Mouse (Mus musculus) frontal cortex, postnatal 10 days (tissue): ENCODE measurements around the gene Nkx2-5.

Experiments used
- DNase-seq, 2 experiments: peaks; one replicate each; pipeline ENCODE4 v3.0.0; 2022; ENCODE audit warnings: low spot score in 2 of 2, mixed read lengths in 1 of 2

Gene Nkx2-5

DNA sequence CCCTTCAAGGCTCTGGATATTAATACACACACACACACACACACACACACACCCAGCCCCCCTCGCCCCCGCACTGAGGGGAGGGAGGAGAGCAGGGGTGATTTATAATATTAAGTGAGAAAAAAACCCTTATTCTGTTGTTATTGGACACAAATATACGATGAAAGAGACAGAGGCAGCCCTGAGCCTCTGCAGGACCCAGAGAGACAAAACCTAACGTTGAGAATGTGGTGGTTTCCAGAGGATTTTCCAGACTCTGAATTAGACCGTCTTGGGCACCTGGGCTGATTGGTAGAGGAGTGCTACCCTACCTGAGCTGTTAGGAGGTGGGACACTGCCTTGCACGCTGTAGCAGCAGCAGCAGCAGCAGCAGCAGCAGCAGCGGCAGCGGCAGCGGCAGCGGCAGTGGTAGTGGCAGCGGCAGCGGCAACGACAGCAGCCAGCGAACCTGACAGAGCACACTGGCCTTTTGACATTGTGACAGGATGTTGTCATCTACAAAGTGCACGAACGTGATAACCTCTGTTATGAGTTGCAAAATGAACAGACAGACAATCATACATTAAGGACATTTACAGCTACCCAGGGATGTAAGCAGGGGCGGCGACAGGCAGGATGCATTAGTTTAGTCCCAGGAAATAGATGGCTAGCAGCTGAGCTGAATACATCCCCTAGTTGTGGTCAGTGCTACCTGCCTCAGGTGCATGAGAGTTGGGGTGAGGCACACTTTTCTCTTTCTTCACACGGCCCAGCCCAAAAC, 7.8 kb downstream of the Nkx2-5 start:
- DNase-seq = no peak

DNA sequence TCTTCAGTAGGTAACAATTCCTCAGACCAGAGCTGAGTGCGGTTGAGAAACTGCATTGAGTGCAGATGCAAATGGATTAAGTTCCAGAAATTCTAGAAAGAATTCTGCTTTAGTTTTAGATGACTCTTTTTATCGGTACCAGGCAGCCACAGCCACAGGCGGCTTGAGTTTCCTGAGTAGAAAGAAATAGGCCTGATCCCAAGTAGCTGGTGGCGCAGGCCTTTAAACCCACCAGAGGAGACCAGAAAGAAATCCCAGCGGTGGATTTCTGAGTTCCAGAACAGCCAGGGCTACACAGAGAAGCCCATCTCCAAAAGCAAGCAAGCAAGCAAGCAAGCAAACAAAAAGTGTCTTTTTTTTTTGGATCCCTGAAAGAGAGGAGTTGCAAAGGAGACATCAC, 8.4 kb downstream of the Nkx2-5 start:
- no peak for DNase-seq

DNA sequence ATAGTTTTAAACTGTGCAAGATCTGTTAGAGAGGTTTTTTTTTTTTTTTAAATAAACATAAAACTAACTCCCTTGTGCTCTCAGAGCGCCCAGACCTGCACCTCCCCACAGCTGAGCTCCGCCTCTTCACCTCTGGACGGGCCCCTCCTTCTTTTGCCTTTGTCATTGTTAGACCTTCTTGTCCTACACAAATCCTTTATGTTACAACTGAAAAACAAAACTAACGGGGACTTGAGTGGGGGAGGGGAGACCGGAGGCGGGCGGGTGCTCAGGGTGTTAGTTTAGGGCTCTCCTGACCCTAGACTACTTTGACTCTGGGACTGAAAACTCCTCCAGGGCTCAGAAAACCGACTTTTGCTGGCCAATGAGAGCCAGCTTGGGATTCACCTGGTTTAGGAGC, 8.9 kb downstream of the Nkx2-5 start:
- no peak for DNase-seq

DNA sequence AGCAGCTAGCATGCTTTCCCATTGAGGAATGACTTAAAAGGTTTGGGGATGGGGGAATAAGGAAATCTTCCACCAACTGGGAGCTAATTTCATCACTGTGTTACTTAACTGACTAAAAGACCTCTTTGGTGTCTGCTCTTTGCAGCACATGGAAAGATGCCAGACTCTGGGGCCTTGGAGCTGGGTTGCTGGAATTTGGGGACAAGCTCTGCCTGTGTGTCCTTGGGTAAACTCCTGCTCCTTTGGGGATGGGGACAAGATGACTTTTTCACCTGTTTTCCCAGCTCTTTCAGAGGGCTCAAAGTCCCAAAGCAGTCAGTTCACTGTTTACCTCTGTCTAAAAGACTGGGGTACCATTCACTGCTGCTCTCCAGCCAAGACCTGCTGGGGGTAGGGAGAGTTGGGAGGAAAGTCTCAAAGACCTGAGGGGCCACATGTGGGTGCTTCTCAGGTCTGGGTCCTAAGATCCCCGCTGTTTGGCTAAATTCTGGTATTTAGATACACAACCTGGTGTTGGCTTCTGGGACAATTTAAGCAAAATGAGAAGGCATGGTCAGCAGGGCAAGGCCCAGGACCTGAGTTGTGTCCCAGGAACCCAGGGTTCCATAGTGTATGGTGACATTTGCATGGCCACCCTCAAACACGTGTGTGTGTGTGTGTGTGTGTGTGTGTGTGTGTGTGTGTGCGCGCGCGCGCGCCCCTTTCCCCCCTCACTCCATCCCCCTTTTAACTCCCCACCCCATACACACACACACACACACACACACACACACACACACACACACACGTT, 9.6 kb downstream of the Nkx2-5 start:
- no peak for DNase-seq

DNA sequence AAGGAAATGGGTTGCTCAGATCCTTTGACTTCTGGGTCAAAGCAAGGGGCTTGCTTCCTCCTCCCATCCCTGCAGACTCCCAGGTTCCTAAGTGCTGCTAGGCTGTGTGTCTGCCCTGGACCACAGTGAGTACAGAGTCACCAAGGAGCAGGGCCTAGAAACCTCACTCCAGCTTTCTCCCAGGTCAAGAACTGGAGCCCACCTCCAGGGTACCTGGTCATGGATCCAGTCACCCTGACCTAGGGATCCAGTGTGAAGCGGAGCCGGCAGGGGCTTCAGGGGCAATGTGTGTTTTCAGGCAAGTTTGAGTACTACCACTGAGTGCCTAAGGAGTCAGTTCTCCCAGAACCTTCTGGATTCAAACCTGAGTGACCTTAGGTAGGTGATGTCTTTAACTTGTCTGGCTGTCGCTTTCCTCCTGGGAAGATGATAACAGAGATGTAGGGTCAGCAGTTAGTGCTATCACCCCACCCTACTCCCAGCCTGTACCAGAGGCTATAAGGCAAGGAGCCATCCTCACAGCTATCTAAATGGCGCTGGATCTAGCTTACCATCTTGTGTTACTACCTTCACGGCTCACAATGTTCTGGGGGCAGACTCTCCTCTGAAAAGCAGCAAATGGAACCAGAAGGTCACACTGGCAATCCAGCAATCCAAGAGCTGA, 10.4 kb downstream of the Nkx2-5 start:
- DNase-seq = no peak

DNA sequence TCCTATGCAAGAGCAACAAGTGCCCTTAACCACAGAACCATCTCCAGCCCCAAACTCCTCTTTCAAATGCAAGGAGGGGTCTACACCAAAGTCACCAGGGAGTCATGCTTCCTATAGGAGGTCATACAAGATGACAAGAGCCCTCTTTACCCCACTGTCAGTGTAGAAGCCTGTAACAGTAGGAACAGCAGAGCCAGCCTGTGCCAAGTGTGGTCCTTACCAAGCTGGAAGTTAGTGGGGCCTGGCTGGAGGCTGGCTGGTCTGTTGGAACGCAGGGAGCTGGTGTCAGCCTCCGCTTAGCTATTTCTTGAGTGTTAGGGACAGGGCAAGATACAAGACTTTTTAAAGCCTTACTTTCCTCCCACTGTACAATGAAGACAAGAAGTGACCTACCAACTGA, 11.0 kb downstream of the Nkx2-5 start:
- DNase-seq = no peak

DNA sequence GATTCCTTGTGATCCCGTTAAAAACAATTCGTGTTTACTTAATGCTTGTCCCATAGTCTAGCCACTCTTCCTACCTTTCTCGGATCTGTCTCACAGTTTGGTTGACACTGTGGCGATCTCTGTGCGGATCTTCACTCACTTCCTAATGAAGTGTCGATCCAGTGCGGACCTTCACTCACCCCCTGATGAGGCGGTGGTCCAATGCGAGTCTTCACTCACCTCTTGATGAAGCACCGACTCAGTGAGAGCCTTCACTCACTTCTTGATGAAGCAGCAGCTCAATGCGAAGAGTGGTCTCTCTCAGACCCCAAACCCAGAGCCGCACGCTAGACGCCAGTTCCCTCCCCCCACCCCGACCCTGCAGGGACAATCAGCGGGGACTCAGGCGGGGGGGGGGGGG, 18.7 kb downstream of the Nkx2-5 start:
- no peak for DNase-seq

DNA sequence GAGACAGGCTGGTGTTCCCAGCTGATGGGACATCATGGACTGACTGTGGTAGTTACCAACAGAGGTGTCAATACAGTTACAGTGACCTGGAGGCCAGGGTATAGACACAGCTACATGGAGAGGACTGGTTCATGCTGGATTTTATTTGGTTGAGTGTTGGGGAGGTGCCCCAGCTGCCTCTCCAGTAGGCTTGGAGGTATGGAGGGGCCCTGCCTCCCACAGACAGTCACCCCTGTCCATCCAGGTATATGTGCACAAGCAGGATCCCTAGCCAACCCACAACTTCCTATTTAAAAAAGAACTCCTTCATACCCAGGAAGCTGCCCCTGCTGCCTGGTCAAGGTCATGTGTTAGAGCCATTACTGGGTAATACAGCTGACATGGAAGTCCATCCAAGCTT, 27.0 kb downstream of the Nkx2-5 start:
- DNase-seq = no peak

DNA sequence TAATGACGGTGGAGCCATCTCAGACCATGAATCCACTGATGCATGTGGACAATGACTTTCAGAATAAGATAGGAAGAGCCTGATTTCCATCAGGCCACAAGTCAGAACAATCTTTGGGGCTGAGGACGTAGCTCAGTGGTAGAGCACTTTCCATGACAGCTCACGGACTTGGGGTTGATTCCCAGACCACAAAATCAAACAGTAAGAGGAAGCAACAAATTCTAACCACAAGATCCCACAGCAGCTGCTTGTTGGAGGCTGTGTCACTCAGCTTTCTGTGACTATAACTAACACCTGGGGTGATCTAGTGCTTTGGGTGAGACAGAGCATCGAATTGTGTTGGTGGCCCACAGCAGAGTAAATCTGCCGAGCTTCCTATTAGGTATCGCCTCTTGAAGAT, 28.0 kb downstream of the Nkx2-5 start:
- DNase-seq = no peak

DNA sequence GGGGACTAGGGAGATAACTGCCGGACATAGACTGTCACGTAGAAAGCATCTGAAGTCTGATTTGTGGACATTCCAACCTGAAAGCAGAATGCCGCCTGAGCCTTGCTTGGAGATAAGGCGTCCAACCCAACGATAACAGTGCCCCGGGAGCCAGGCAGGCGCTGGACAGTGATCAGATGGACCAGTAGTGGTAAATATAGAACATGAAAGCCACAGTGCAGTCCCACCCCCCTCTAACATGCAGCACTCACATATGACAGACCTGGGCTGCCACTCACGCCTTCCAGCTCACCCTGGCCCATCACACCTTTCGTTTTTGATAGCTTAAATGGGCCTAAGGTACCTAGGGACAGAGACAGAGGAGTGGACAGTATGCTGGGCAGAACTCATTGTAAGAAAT, 31.3 kb downstream of the Nkx2-5 start:
- DNase-seq = no peak

DNA sequence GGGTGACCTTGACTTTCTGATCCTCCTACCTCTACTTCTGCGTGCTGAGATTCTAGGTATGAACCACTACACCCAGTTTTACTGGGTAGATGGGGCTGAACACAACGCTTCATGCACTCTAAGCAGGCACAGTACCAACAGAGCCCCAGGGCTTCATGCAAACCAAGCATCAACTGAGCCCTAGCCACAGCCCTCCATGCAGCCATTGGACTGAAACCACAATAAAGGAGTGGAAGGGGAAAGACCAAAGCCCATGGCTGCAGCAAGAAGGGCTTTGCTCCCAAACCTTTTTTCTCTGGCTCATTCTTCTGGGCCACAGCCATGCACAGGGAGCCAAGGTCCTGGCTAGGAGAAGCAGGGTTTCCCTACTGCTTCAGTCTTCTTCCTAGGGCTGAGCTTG, 32.2 kb downstream of the Nkx2-5 start:
- no peak for DNase-seq

DNA sequence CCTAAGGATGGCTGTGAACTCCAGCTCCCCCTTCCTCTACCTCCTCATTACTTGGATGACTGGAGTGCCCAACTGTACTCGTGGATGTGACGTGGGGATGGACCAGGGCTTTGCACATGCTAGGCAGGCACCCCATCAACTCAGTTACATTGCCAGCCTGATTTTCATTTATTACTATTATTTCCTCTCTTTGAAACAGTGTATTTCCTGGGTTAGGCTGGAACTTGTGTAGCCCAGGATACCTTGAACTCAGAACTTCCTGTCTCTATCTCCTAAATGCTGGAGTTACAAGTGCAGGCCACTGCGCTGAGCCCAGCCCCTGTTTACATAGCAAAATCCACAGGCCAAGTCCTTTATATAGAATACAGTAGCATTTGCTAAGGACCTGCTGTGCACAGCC, 41.9 kb downstream of the Nkx2-5 start:
- no peak for DNase-seq

DNA sequence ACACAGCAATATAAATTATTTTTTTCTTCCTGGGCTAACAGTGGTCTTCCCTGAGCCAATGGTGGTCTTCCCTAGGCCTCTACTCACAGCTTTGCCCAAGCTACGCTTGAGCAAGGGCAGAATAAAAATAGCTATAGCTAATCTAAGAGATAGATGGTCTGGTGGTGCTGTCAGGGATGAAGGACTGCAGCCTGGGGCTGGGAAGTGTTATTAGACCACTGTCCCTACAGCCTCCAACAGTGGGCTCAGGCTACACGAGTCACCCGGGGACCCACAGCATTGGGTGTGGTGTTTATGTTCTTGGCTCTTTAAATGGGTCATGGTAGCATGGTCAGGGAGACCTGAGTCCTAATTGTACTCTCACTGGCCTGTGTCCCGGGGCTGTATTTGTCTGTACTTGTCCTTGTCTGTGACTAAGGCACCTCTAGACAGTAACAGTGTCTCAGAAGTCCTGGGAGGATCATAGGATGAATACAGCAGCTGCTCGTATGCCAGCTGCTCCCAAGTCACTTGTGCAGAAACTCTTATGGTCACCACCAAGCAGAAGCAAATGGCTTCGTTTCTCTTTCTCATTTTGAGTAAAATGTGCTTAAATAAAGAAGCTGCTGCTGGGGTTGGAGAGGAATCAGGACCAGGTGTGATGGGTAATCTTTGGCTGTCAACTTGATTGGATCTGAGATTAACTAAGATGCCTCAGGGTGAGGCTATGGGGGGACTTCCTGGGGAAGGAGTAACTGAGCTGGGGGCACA, 47.3 kb downstream of the Nkx2-5 start:
- no peak for DNase-seq

DNA sequence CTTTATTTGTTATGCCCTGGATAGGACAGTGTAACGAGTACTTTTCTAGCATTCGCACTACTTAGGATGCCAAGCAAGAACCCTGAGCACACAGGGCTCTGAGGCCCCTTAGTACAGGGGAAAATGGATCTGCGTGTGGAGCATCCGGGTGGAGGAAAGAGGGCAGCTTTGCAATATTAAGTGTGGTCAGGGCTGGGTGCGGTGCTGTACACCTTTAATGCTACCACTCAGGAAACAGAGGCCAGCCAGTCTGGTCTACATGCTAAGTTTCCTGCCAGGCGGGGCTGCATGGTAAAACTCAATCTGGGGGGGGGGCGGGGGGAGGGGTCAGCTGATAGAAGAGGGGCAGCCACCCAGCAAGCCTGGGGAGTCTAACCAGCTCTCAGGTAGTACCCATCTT, 49.4 kb downstream of the Nkx2-5 start:
- no peak for DNase-seq

DNA sequence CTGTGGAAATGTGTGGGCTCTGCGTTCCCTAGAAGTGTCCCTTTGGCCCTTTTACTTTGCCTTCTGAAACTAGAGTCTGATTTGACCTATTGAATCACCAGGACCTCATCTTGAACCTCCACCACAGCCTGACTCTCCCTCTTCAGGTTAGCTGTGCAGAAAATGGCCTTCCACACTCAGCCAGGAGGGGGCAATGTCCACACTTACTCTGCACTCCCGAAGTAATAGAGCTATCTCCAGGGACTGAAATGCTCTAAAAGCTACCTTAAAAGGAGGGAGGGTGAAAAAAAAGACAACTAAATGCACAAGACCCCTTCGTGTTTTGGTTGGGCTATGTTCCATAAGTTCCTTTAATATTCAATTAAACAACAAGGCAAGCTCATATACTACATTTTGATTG, 50.1 kb downstream of the Nkx2-5 start:
- peak in 1 of 2 experiments; percentile 40 for DNase-seq

DNA sequence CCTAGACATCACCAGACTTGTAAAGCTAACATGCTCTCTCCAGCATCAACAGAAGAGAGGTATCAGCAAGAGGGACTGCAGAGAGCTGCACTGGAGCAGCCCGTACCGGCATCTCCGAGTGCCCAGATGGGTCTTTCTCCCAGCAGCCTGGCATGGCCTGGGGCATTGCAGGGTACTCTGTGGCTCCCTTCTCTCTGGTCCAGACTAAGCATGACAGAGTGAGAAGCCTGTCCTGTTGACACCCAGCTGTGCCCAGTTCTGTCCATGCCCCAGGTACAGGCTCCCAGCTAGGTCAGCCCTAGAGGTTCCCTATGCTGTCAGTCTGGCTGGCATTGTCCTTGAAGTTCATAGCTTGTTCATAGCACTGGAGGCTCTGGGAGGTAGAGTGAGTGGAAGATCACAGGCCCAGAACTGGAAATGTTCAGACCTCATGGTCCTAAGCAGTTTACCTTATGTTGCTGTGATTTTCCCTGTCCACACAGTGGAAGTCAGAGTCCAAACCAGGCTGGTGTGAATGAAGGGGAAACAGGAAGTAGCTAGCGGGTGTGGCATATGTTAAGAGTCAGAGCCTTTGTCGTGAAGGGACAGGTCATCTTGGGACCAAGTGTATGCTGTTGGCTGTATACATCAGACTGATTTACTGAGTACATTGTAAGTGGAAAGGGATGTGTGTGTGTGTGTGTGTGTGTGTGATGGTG, 51.6 kb downstream of the Nkx2-5 start:
- DNase-seq = no peak

DNA sequence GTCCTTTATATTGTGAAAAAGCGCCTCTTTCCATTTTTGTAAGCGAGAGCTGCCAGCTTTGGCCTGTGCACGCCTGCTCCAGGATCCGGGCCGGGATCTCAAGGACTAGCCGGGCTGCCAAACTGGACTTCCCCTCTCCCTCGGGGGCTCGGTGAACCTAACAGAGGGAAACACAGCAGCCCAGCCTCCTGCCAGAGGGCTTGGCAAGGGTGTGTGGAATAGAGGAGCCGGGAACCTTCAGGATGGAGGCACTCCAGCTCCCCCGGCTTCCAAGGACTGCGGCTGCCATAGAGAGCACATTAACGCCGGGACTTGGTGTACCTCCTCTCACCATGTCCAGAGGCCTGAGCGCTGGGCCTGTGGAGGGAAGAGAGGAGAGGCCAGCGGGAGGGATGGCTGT, 52.7 kb downstream of the Nkx2-5 start:
- no peak for DNase-seq

DNA sequence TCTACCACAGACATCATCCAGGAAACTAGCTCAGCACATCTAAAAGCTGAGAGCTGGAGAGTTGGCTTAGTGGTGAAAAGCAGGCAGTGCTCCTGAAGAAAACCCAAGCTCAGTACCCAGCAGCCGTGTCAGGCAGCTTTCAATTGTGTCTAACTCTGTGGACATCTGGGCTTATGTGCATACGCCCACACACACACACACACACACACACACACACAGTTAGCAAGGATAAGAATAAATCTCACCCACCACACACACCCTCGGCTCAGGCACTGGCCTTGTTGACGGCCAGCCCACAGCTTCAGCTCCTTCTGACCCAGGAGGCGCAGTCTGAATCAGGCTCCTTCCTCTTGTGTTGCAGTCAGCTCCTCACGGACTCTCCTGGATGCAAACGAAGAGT, 53.2 kb downstream of the Nkx2-5 start:
- no peak for DNase-seq

DNA sequence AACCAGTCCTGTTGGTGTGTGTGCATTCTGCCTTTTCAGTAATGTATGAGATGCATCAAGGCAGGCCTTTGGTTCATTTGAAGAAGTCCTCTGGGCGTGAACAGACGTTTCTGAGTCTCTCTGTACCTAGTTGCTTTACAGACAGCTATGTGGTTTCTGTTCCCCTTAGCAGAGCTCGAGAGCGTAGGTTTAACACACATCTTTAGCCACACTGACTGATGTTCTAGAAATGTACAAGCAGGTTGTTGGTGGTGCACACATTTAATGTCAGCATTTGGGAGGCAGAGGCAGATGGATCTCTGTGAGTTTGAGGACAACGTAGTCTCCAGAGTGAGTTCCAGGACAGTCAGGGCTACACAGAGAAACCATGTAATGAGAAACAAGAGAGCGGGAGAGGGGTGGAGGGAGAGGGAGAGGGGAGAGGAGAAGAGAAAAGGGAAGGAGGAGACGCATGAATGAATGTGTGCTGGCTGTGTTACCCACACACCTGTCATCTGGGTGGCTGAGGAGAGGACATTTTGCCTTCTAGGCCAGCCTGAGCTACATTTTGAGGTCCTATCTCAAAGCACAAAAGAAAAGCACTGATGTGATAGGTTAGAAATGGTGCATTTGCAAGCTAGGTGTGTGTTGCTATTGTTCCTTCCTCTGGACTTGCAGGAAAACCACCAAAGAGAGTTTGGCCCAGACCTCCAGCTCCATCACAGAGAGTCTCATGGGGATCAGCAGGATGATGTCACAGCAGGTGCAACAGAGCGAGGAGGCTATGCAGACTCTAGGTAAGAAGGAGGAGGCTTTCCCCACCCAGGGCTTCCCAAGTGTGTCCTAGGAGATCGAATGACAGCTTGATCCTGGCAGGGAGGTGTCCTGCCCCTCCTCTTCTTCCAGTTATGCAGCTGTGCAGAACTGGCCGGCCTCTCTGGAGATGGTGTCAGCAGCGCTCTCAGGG, 54.3 kb downstream of the Nkx2-5 start:
- DNase-seq = no peak
